Mouse (Mus musculus) MEL (cell line): ENCODE data around the gene Mipol1. TPM values are rescaled to one million over a fixed set of nuclear protein-coding genes. Genes with fewer than 3 reads are reported as not detected.

Source experiments
- DNase-seq: peaks from one replicate; pipeline ENCODE4 v3.0.0; 2011; ENCODE audit warnings: low read depth, low spot score
- H3K27ac ChIP-seq: 2 replicates; pipeline ENCODE4 v1.5.1; 2012; ENCODE audit warnings: low read depth, mild to moderate bottlenecking, control low read depth, low read length, moderate library complexity; ENCODE audit not compliant: control insufficient read depth
- H3K27me3 ChIP-seq, 2 experiments: fragments of 150-350 bp in 1 of 2; sonication (generic) in 1 of 2; 2 replicates each; pipeline ENCODE4 v1.6.1; 2012; ENCODE audit warnings: low read length in 2 of 2, mild to moderate bottlenecking in 2 of 2, improper control_type of control experiment in 1 of 2, moderate library complexity in 1 of 2; ENCODE audit not compliant: insufficient read depth in 2 of 2, control insufficient read depth in 1 of 2
- H3K36me3 ChIP-seq, 2 experiments: 2 replicates each; pipeline ENCODE4 v1.6.1; 2012 to 2014; ENCODE audit warnings: low read length in 2 of 2, improper control_type of control experiment in 1 of 2, inconsistent platforms in 1 of 2, mild to moderate bottlenecking in 1 of 2; ENCODE audit not compliant: insufficient read depth in 2 of 2, control insufficient read depth in 1 of 2
- H3K4me1 ChIP-seq, 2 experiments: fragments of 150-350 bp in 1 of 2; sonication (generic) in 1 of 2; 2 replicates each; pipeline ENCODE4 v1.6.1; 2012; ENCODE audit warnings: low read length in 2 of 2, improper control_type of control experiment in 1 of 2, mild to moderate bottlenecking in 1 of 2; ENCODE audit not compliant: insufficient read depth in 2 of 2, control insufficient read depth in 1 of 2
- H3K4me3 ChIP-seq, 2 experiments: fragments of 150-350 bp in 1 of 2; sonication (generic) in 1 of 2; 2 replicates each; pipeline ENCODE4 v1.5.1; 2012; ENCODE audit warnings: low read depth in 2 of 2, low read length in 2 of 2, mild to moderate bottlenecking in 2 of 2, moderate library complexity in 2 of 2, control low read depth in 1 of 2, improper control_type of control experiment in 1 of 2; ENCODE audit not compliant: control insufficient read depth in 1 of 2, insufficient read depth in 1 of 2
- H3K79me2 ChIP-seq: 2 replicates; pipeline ENCODE4 v1.6.1; 2012; ENCODE audit warnings: mild to moderate bottlenecking, low read length, moderate library complexity; ENCODE audit not compliant: control insufficient read depth, poor library complexity, insufficient read depth
- H3K9ac ChIP-seq: 2 replicates; pipeline ENCODE4 v1.6.1; 2012; ENCODE audit warnings: low read depth, mild to moderate bottlenecking, control low read depth, low read length, moderate library complexity; ENCODE audit not compliant: control insufficient read depth, poor library complexity, severe bottlenecking
- H3K9me3 ChIP-seq: fragments of 150-350 bp; sonication (generic); replicated peaks from 2 replicates; pipeline ENCODE4 v1.6.1; 2012; ENCODE audit warnings: mild to moderate bottlenecking, low read length, improper control_type of control experiment, moderate library complexity; ENCODE audit not compliant: insufficient read depth
- CHD1 ChIP-seq: IDR thresholded peaks from 2 replicates; pipeline ENCODE4 v1.6.1; 2012; ENCODE audit warnings: low read depth, mild to moderate bottlenecking, inconsistent platforms, low read length, improper control_type of control experiment
- CTCF ChIP-seq, 3 experiments: IDR thresholded peaks in 2 of 3; conservative IDR thresholded peaks in 1 of 3; 2 replicates each; pipeline ENCODE4 v1.5.1; 2011 to 2012; ENCODE audit warnings: low read length in 3 of 3, low read depth in 2 of 3, mild to moderate bottlenecking in 2 of 3, improper control_type of control experiment in 1 of 3, inconsistent platforms in 1 of 3, mixed read lengths in 1 of 3, moderate library complexity in 1 of 3; ENCODE audit not compliant: control insufficient read depth in 1 of 3, insufficient read depth in 1 of 3, poor library complexity in 1 of 3, severe bottlenecking in 1 of 3
- ELF1 ChIP-seq: IDR thresholded peaks from 2 replicates; pipeline ENCODE4 v1.6.1; 2014; ENCODE audit warnings: low read depth, mild to moderate bottlenecking, inconsistent platforms, low read length, improper control_type of control experiment, moderate library complexity
- ETS1 ChIP-seq: IDR thresholded peaks from 2 replicates; pipeline ENCODE4 v1.6.1; 2012; ENCODE audit warnings: low read depth, mild to moderate bottlenecking, inconsistent platforms, low read length, improper control_type of control experiment, moderate library complexity
- JUND ChIP-seq: IDR thresholded peaks from 2 replicates; pipeline ENCODE4 v1.6.1; 2011; ENCODE audit warnings: low read depth, mild to moderate bottlenecking, improper control_type of control experiment, low read length
- KAT2A ChIP-seq: conservative IDR thresholded peaks from 2 replicates; pipeline ENCODE4 v1.6.1; 2012; ENCODE audit warnings: low read depth, low read length, improper control_type of control experiment, inconsistent platforms
- MAZ ChIP-seq: IDR thresholded peaks from 2 replicates; pipeline ENCODE4 v1.6.1; 2012; ENCODE audit warnings: low read depth, mild to moderate bottlenecking, inconsistent platforms, low read length, improper control_type of control experiment
- MEF2A ChIP-seq: IDR thresholded peaks from 2 replicates; pipeline ENCODE4 v1.6.1; 2014; ENCODE audit warnings: low read depth, mild to moderate bottlenecking, inconsistent platforms, low read length, improper control_type of control experiment; ENCODE audit not compliant: poor library complexity, insufficient replicate concordance, severe bottlenecking; ENCODE audit errors: extremely low read depth
- MYB ChIP-seq: IDR thresholded peaks from 2 replicates; pipeline ENCODE4 v1.6.1; 2011; ENCODE audit warnings: mild to moderate bottlenecking, low read depth, low read length, improper control_type of control experiment
- NRF1 ChIP-seq: IDR thresholded peaks from 2 replicates; pipeline ENCODE4 v1.6.1; 2014; ENCODE audit warnings: low read depth, mild to moderate bottlenecking, inconsistent platforms, low read length, improper control_type of control experiment, moderate library complexity; ENCODE audit not compliant: poor library complexity, insufficient read depth, severe bottlenecking
- POLR2AphosphoS2 ChIP-seq: IDR thresholded peaks from 2 replicates; pipeline ENCODE4 v1.6.1; 2011; ENCODE audit warnings: low read length, improper control_type of control experiment
- RAD21 ChIP-seq: IDR thresholded peaks from 2 replicates; pipeline ENCODE4 v1.6.1; 2011; ENCODE audit warnings: mild to moderate bottlenecking, low read depth, low read length, improper control_type of control experiment
- SMC3 ChIP-seq: IDR thresholded peaks from 2 replicates; pipeline ENCODE4 v1.6.1; 2011; ENCODE audit warnings: low read depth, low read length, improper control_type of control experiment
- TBP ChIP-seq: IDR thresholded peaks from 2 replicates; pipeline ENCODE4 v1.8.0; 2011; ENCODE audit warnings: low read depth, low read length, improper control_type of control experiment
- TCF12 ChIP-seq: IDR thresholded peaks from 2 replicates; pipeline ENCODE4 v1.6.1; 2014; ENCODE audit warnings: low read depth, mild to moderate bottlenecking, inconsistent platforms, low read length, improper control_type of control experiment, moderate library complexity
- USF1 ChIP-seq: IDR thresholded peaks from 2 replicates; pipeline ENCODE4 v1.6.1; 2014; ENCODE audit warnings: low read depth, mild to moderate bottlenecking, inconsistent platforms, low read length, improper control_type of control experiment, moderate library complexity
- ZKSCAN1 ChIP-seq: IDR thresholded peaks from 2 replicates; pipeline ENCODE4 v1.6.1; 2012; ENCODE audit warnings: low read depth, mild to moderate bottlenecking, inconsistent platforms, low read length, improper control_type of control experiment, moderate library complexity
- ZMIZ1 ChIP-seq: IDR thresholded peaks from 2 replicates; pipeline ENCODE4 v1.6.1; 2012; ENCODE audit warnings: low read depth, mild to moderate bottlenecking, inconsistent platforms, low read length, improper control_type of control experiment, moderate library complexity
- ZNF384 ChIP-seq: IDR thresholded peaks from 2 replicates; pipeline ENCODE4 v1.6.1; 2012; ENCODE audit warnings: low read depth, mild to moderate bottlenecking, inconsistent platforms, low read length, improper control_type of control experiment
- polyA plus RNA-seq, 2 experiments: library from polyadenylated mRNA; stranded (reverse) in 1 of 2; unstranded in 1 of 2; fragments of >175 nt in 1 of 2; fragments of >200 nt in 1 of 2; gene quantifications; 2 replicates each; pipeline versions ENCODE4 v1.2.1 to v1.2.4; 2012; ENCODE audit warnings: low replicate concordance in 2 of 2, low read depth in 1 of 2; ENCODE audit not compliant: insufficient read length in 2 of 2, insufficient read depth in 1 of 2, missing spikeins in 1 of 2
- total RNA-seq: library from RNA; depleted of rRNA; stranded (reverse); fragments of 300-350 nt; gene quantifications from 2 replicates; pipeline ENCODE4 v1.2.3, GENCODE M21; 2012

The Mipol1 gene
- total and polyA plus RNA-seq, 3 experiments, result 4.0 to 8.3 TPM; not detected in 1

DNA sequence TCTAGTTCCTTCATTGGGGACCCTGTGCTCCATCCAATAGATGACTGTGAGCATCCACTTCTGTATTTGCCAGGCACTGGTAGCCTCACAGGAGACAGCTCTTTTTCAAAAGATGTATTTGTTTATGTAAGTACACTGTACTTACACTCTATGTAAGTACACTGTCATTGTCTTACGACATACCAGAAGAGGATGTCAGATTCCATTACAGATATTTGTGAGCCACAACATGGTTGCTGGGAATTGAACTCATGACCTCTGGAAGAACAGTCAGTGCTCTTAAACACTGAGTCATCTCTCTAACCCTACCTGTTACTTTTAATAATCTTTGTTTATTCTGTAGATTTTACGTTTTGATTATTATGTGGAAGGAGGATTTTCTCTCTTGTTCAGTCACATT lies 109.9 kb downstream of the Mipol1 start:
- no peaks in the 10 kb centered on the region for H3K9me3 ChIP-seq
- H3K9ac ChIP-seq, result no peak overlapping the region
- H3K79me2 ChIP-seq, result no peaks in the 10 kb centered on the region
- TF ChIP-seq ELF1 (no peak), KAT2A (no peak), TBP (no peak)
- no peak overlapping the region for H3K4me3 ChIP-seq
- H3K4me1 ChIP-seq, result no peaks in the 10 kb centered on the region
- H3K27ac ChIP-seq, result no peak overlapping the region
- H3K36me3 ChIP-seq, result no peaks in the 10 kb centered on the region
- no peaks in the 10 kb centered on the region for H3K27me3 ChIP-seq
- DNase-seq, result no peak

DNA sequence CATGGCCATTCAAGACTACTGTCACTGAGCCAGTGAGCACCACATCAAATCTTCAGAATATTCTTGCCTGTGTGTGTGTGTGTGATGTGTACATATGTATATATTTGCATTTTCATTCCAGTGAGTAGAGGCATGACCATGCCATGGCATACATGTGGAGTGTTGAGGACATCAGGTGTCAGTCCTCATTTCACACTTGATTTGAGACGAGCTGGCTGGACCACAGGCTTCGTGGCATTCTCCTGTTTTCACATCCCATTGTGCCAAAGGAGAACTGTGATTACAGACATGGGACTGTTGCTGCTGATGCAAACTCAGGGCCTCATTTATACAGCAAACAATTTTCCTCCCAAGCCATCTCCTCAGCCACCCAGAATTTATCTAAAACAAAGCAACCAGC lies 132.5 kb downstream of the Mipol1 start:
- Histone ChIP-seq H3K27me3 (no peaks in the 10 kb centered on the region), H3K9me3 (no peaks in the 10 kb centered on the region), H3K9ac (no peak overlapping the region), H3K27ac (no peak overlapping the region), H3K4me1 (no peaks in the 10 kb centered on the region), H3K4me3 (no peak overlapping the region), H3K36me3 (no peaks in the 10 kb centered on the region), H3K79me2 (no peaks in the 10 kb centered on the region)
- DNase-seq, result no peak
- TF ChIP-seq CTCF (IDR thresholded peaks at IDR 0.05 in 2 of 3, conservative IDR thresholded peaks at IDR 0.05 in 1 of 3; ENCODE audit: control insufficient read depth in 1 of 3, insufficient read depth in 1 of 3, low read depth in 2 of 3, low read length in 3 of 3, poor library complexity in 1 of 3, severe bottlenecking in 1 of 3) (no peak), ZKSCAN1 (no peak), NRF1 (no peak), JUND (no peak), KAT2A (no peak), SMC3 (no peak), MEF2A (no peak), TCF12 (no peak), CHD1 (no peak), MAZ (no peak), MYB (no peak), ZMIZ1 (no peak), RAD21 (no peak), USF1 (no peak), ZNF384 (no peak), POLR2AphosphoS2 (no peak), ETS1 (no peak)
